Mouse (Mus musculus) heart, embryonic 13.5 days (tissue): Measurements from ENCODE around the gene Agap1. TPM values are rescaled to one million over a fixed set of nuclear protein-coding genes. Genes with fewer than 3 reads are reported as not detected.

Source experiments
- ATAC-seq: fragments of 200-750 bp; cut with Nextera tagmentation; 2 replicates; pipeline ENCODE4 v1.8.0; 2017; ENCODE audit warnings: moderate TSS enrichment; ENCODE audit not compliant: insufficient number of reproducible peaks, low FRiP score, low TSS enrichment; ENCODE audit errors: extremely low read depth
- H3K27ac ChIP-seq: fragments of 300-500 bp; sonication (generic); replicated peaks from 2 replicates; pipeline ENCODE4 v1.5.1; 2015; ENCODE audit warnings: moderate library complexity, mild to moderate bottlenecking, inconsistent platforms
- H3K27me3 ChIP-seq: fragments of 300-500 bp; sonication (generic); replicated peaks from 2 replicates; pipeline ENCODE4 v1.6.1; 2015; ENCODE audit warnings: mild to moderate bottlenecking, inconsistent platforms
- H3K36me3 ChIP-seq: fragments of 300-500 bp; sonication (generic); 2 replicates; pipeline ENCODE4 v1.6.1; 2015; ENCODE audit warnings: mild to moderate bottlenecking, inconsistent platforms
- H3K4me1 ChIP-seq: fragments of 300-500 bp; sonication (generic); 2 replicates; pipeline ENCODE4 v1.6.1; 2015; ENCODE audit warnings: inconsistent platforms
- H3K4me2 ChIP-seq: fragments of 300-500 bp; sonication (generic); 2 replicates; pipeline ENCODE4 v1.6.1; 2015; ENCODE audit warnings: inconsistent platforms, mild to moderate bottlenecking, moderate library complexity
- H3K4me3 ChIP-seq: fragments of 300-500 bp; sonication (generic); 2 replicates; pipeline ENCODE4 v1.5.1; 2015; ENCODE audit warnings: moderate library complexity, mild to moderate bottlenecking, inconsistent platforms
- H3K9ac ChIP-seq: fragments of 300-500 bp; sonication (generic); 2 replicates; pipeline ENCODE4 v1.6.1; 2015; ENCODE audit warnings: inconsistent platforms, mild to moderate bottlenecking, moderate library complexity
- H3K9me3 ChIP-seq: fragments of 300-500 bp; sonication (generic); 2 replicates; pipeline ENCODE4 v1.6.1; 2016; ENCODE audit warnings: inconsistent platforms
- WGBS: fragments of 180-500 bp; shearing (Covaris S2); methylation state at CpG from one replicate; pipeline ENCODE4 v1.1.7; 2015; ENCODE audit warnings: mixed read lengths; 5-methylcytosine and 5-hydroxymethylcytosine counted together
- polyA plus RNA-seq: library from polyadenylated mRNA; unstranded; fragments of >200 nt; fragmentation: Nextera tagmentation; extraction: Ambion mirVana; gene quantifications from 2 replicates; pipeline ENCODE4 v1.2.1, GENCODE M21; 2015

Agap1 gene
- polyA plus RNA-seq, 1 experiment from 2014 or later = 7.1 TPM

GRCm38 (mm10) chr1:89750495-89750894, 295.9 kb downstream of the Agap1 start:
- WGBS = 12% methylated on average over 9 of the region's 9 CpGs
- Histone ChIP-seq H3K27me3 (no peaks in the 10 kb centered on the region), H3K27ac (no peak overlapping the region), H3K36me3 (0 out of 2 replicates have a peak, but pooled peaks cover 4% of the 10 kb centered on the region), H3K4me3 (peak overlapping the region; percentile 42), H3K4me2 (peak overlapping the region; percentile 69), H3K9ac (peak overlapping the region; percentile 70), H3K9me3 (no peaks in the 10 kb centered on the region; the same call in 1 of the 2 replicates), H3K4me1 (peaks cover 18% of the 10 kb centered on the region)
- ATAC-seq = no peak

GRCm38 (mm10) chr1:89750921-89751320, 296.3 kb downstream of the Agap1 start:
- no peaks in the 10 kb centered on the region for H3K27me3 ChIP-seq
- ATAC-seq = no peak
- peak overlapping the region; percentile 70 for H3K9ac ChIP-seq
- peak overlapping the region; percentile 69 for H3K4me2 ChIP-seq
- H3K36me3 ChIP-seq = 0 out of 2 replicates have a peak, but pooled peaks cover 2% of the 10 kb centered on the region
- H3K27ac ChIP-seq = 0 out of 2 replicates have a peak overlapping the region, but pooled peaks have one; percentile 26
- WGBS = 25% methylated on average over 21 of the region's 21 CpGs
- peaks cover 18% of the 10 kb centered on the region for H3K4me1 ChIP-seq
- H3K4me3 ChIP-seq = peak overlapping the region; percentile 42
- no peaks in the 10 kb centered on the region; the same call in 1 of the 2 replicates for H3K9me3 ChIP-seq

- H3K9me3 ChIP-seq = no peaks in the 10 kb centered on the region; the same call in 1 of the 2 replicates
- no peaks in the 10 kb centered on the region for H3K27me3 ChIP-seq
- H3K4me2 ChIP-seq = peak overlapping the region; percentile 69
- peaks cover 18% of the 10 kb centered on the region for H3K4me1 ChIP-seq
- no peak overlapping the region for H3K27ac ChIP-seq
- no peak overlapping the region for H3K9ac ChIP-seq
- H3K36me3 ChIP-seq = no peaks in the 10 kb centered on the region
- H3K4me3 ChIP-seq = peak overlapping the region; percentile 42; the same call in 1 of the 2 replicates
- ATAC-seq = no peak
- 67% methylated on average over 11 of the region's 11 CpGs for WGBS
Measured at GRCm38 (mm10) chr1:89751344-89751743, 296.7 kb downstream of the Agap1 start.

DNA sequence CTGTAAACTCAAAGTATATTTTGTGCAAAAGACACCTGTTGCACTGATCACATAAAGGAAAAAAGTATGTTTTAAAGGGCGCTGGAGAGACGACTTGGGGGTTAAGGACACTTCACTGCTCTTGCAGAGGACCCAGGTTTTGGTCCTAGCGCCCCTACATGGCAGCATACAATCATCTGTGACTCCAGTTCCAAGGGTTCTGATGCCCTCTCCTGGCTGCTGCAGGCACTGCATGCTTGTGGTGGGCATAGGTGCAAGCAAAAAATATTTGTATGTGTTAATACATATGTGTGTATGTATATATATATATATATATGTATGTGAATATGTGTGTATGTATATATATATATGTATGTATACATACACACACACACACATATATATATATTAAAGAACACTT, 298.1 kb downstream of the Agap1 start:
- Histone ChIP-seq H3K4me2 (no peak overlapping the region), H3K27me3 (no peaks in the 10 kb centered on the region), H3K9me3 (no peaks in the 10 kb centered on the region; the same call in 1 of the 2 replicates), H3K4me1 (peaks cover 18% of the 10 kb centered on the region), H3K27ac (no peak overlapping the region), H3K9ac (no peak overlapping the region), H3K36me3 (no peaks in the 10 kb centered on the region), H3K4me3 (no peak overlapping the region)
- WGBS = 92% methylated on average over 3 of the region's 3 CpGs
- ATAC-seq = no peak

DNA sequence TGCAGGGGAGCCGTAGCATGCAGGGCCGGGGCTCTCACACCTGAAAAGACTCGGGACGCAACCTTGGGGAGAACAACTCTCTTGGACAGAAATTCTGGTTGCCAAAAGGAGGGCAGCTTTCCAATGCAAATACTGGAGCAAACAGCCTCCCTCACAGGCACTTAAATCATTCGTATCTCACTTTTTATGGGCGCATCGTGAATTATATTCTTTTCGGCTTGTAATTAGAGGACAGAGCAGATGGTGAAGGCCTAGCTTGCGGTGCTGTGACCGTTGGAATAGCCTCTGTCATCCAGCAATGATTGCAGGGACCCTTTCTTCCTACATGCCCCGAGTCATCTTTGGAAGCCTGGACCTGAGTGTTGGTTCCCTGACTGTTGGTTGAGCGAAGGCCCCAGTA, 300.8 kb downstream of the Agap1 start:
- no peak overlapping the region for H3K27ac ChIP-seq
- H3K4me1 ChIP-seq = peaks cover 12% of the 10 kb centered on the region
- ATAC-seq = no peak
- no peak overlapping the region for H3K9ac ChIP-seq
- no peaks in the 10 kb centered on the region for H3K36me3 ChIP-seq
- H3K9me3 ChIP-seq = no peaks in the 10 kb centered on the region; the same call in 1 of the 2 replicates
- H3K4me2 ChIP-seq = no peak overlapping the region
- H3K27me3 ChIP-seq = no peaks in the 10 kb centered on the region
- 67% methylated on average over 12 of the region's 12 CpGs for WGBS
- H3K4me3 ChIP-seq = no peak overlapping the region

DNA sequence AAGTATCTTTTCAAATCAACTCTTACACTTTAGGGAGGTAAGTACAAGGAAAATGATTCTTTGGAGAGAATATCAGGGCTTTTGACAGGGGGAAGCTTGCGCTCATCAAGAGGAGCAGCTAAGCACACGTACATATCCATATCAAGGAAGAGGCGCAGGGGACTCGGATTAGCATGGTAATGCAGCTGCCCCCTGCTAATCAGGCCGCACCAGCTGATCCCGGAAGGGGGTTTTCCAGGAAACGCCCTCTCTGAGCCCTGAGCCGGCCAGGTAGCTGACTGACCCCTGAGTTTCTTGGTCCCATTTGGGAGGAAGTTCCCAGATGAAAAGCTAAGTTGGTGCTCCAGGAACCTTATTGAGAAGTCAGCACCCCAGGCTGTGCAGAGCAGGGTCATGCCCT, 301.8 kb downstream of the Agap1 start:
- 45% methylated on average over 8 of the region's 8 CpGs for WGBS

DNA sequence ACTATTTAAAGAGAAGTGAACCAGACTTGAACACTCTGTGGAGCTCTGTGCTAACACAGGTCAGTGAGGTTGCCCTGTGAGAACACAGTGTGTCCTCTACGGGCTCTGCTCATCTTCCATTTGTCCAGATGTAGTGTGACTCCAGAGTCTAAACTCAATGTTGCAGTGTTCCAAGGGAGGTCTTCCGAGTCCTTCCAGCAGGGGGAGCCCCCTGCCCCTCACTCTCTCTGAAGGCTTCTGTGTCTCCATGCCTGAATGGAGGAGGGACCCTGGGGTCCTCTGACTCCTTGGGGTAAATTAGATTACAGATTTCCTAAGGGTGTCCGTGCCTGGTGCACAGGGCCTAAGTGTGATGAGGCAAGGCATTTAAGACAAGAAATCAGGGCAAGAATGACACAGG, 302.9 kb downstream of the Agap1 start:
- Histone ChIP-seq H3K27me3 (no peaks in the 10 kb centered on the region), H3K9ac (no peak overlapping the region), H3K27ac (no peak overlapping the region), H3K9me3 (no peaks in the 10 kb centered on the region; the same call in 1 of the 2 replicates), H3K36me3 (no peaks in the 10 kb centered on the region; the same call in 1 of the 2 replicates), H3K4me3 (no peak overlapping the region), H3K4me2 (no peak overlapping the region), H3K4me1 (no peaks in the 10 kb centered on the region)
- no peak for ATAC-seq
- WGBS = 54% methylated on average over 3 of the region's 3 CpGs

More for the DNA sequence above, 301.8 kb downstream of the Agap1 start:
- H3K27ac ChIP-seq = no peak overlapping the region
- no peaks in the 10 kb centered on the region; the same call in 1 of the 2 replicates for H3K9me3 ChIP-seq
- H3K27me3 ChIP-seq = no peaks in the 10 kb centered on the region
- H3K4me1 ChIP-seq = peaks cover 2% of the 10 kb centered on the region
- H3K4me2 ChIP-seq = no peak overlapping the region
- no peak overlapping the region for H3K4me3 ChIP-seq
- no peak for ATAC-seq
- H3K36me3 ChIP-seq = no peaks in the 10 kb centered on the region
- H3K9ac ChIP-seq = no peak overlapping the region

DNA sequence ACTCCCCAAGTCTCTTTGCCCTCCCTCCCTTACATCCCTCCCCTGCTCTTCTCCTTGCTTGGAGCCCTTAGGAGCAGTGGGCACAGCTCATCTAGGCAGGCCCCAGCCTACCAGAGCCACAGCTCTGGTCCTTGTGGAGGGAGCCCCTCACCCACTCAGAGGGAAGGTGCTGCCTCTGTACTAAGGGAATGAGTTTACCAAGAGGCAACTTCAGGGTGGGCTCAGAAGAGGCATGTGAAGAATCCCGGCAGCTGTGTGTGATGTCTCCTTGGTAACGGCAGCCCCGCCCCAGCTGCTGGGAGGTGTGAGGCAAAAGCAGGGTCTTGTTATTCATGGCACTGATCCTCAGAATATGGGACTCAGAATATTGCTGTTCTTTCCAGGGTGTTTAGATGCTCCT, 309.3 kb downstream of the Agap1 start:
- H3K27ac ChIP-seq = no peak overlapping the region
- H3K27me3 ChIP-seq = no peaks in the 10 kb centered on the region
- peaks cover 9% of the 10 kb centered on the region; the same call in 1 of the 2 replicates for H3K36me3 ChIP-seq
- H3K9me3 ChIP-seq = no peaks in the 10 kb centered on the region
- H3K4me1 ChIP-seq = peaks cover 12% of the 10 kb centered on the region
- no peak overlapping the region for H3K4me3 ChIP-seq
- WGBS = 12% methylated on average over 3 of the region's 3 CpGs
- no peak overlapping the region for H3K9ac ChIP-seq
- no peak for ATAC-seq
- no peak overlapping the region for H3K4me2 ChIP-seq

- H3K9ac ChIP-seq = no peak overlapping the region
- H3K4me3 ChIP-seq = no peak overlapping the region
- peaks cover 14% of the 10 kb centered on the region for H3K36me3 ChIP-seq
- 0 out of 2 replicates have a peak, but pooled peaks cover 5% of the 10 kb centered on the region for H3K9me3 ChIP-seq
- WGBS = 74% methylated on average over 8 of the region's 8 CpGs
- H3K4me2 ChIP-seq = no peak overlapping the region
- H3K27ac ChIP-seq = no peak overlapping the region
- no peak for ATAC-seq
- H3K27me3 ChIP-seq = no peaks in the 10 kb centered on the region
- H3K4me1 ChIP-seq = peaks cover 16% of the 10 kb centered on the region
Measured at GRCm38 (mm10) chr1:89766891-89767290, 312.3 kb downstream of the Agap1 start.

GRCm38 (mm10) chr1:89769641-89770040, 315.0 kb downstream of the Agap1 start:
- Histone ChIP-seq H3K4me2 (no peak overlapping the region), H3K4me1 (peaks cover 4% of the 10 kb centered on the region; the same call in 1 of the 2 replicates), H3K4me3 (no peak overlapping the region), H3K27me3 (no peaks in the 10 kb centered on the region), H3K9ac (no peak overlapping the region), H3K36me3 (peaks cover 14% of the 10 kb centered on the region; the same call in 1 of the 2 replicates), H3K27ac (no peak overlapping the region), H3K9me3 (0 out of 2 replicates have a peak, but pooled peaks cover 5% of the 10 kb centered on the region)
- WGBS = 78% methylated on average over 4 of the region's 4 CpGs
- ATAC-seq = no peak

DNA sequence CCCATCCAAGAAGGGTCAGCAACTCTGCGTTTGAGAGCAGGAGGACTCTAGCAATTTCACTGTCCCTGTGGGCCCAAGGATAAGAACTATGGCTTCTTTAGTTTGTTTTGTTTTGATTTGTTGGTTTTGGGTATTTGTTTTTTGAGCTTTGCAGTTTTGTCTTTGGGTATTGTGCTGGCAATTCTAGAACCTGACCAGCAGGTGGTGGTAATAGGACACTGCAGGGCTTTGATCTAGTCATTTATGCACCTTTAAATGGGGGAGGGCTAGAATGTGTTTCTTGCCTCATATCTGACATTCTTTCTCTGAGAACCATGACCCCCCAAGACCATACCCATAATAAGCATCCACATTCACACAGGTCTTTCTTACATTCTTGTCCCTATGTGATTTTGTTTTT, 315.7 kb downstream of the Agap1 start:
- H3K9ac ChIP-seq = no peak overlapping the region
- H3K36me3 ChIP-seq = peaks cover 14% of the 10 kb centered on the region; the same call in 1 of the 2 replicates
- H3K27me3 ChIP-seq = no peaks in the 10 kb centered on the region
- 0 out of 2 replicates have a peak, but pooled peaks cover 5% of the 10 kb centered on the region for H3K9me3 ChIP-seq
- peaks cover 4% of the 10 kb centered on the region; the same call in 1 of the 2 replicates for H3K4me1 ChIP-seq
- H3K27ac ChIP-seq = no peak overlapping the region
- 64% methylated on average over 1 of the region's 1 CpGs for WGBS
- no peak overlapping the region for H3K4me3 ChIP-seq
- no peak for ATAC-seq
- H3K4me2 ChIP-seq = no peak overlapping the region

GRCm38 (mm10) chr1:89775750-89776149, 321.1 kb downstream of the Agap1 start:
- Histone ChIP-seq H3K9ac (no peak overlapping the region), H3K36me3 (peaks cover 5% of the 10 kb centered on the region; the same call in 1 of the 2 replicates), H3K4me3 (no peak overlapping the region), H3K9me3 (no peaks in the 10 kb centered on the region), H3K4me1 (peaks cover 3% of the 10 kb centered on the region; the same call in 1 of the 2 replicates), H3K4me2 (no peak overlapping the region), H3K27ac (no peak overlapping the region), H3K27me3 (no peaks in the 10 kb centered on the region)
- 64% methylated on average over 4 of the region's 4 CpGs for WGBS
- no peak for ATAC-seq
